Mouse (Mus musculus) bone marrow, adult 2 months (tissue): ENCODE data around the gene Apol7a.
"Not testable (repeated sequence)": the region's sequence is repeated elsewhere in the genome, so short reads cannot be mapped to it uniquely, and the experiment has no call there.

Experiments
- CTCF ChIP-seq: fragments of 200-500 bp; IDR thresholded peaks from 2 replicates; pipeline ENCODE4 v1.5.1; 2011; ENCODE audit warnings: low read length, control low read depth; ENCODE audit not compliant: control insufficient read depth, insufficient read depth
- POLR2A ChIP-seq: fragments of 200-500 bp; IDR thresholded peaks from 2 replicates; pipeline ENCODE4 v1.6.1; 2011; ENCODE audit warnings: low read depth, mild to moderate bottlenecking, control low read depth, low read length, borderline replicate concordance; ENCODE audit not compliant: control insufficient read depth

- TF ChIP-seq CTCF = 0 out of 2 replicates have a peak, but pooled peaks have one; percentile 9
- TF ChIP-seq POLR2A = not testable (repeated sequence)
These were observed at the start of gene Apol7a for GRCm38 (mm10) chr15:77399027-77399426.
